Mouse (Mus musculus): Measurements from ENCODE around the gene Nags. TPM values are rescaled to one million over a fixed set of nuclear protein-coding genes. Genes with fewer than 3 reads are reported as not detected.

The Nags gene
- polyA plus RNA-seq (2012; fragmentation: generic; extraction: Trizol): not detected

DNA sequence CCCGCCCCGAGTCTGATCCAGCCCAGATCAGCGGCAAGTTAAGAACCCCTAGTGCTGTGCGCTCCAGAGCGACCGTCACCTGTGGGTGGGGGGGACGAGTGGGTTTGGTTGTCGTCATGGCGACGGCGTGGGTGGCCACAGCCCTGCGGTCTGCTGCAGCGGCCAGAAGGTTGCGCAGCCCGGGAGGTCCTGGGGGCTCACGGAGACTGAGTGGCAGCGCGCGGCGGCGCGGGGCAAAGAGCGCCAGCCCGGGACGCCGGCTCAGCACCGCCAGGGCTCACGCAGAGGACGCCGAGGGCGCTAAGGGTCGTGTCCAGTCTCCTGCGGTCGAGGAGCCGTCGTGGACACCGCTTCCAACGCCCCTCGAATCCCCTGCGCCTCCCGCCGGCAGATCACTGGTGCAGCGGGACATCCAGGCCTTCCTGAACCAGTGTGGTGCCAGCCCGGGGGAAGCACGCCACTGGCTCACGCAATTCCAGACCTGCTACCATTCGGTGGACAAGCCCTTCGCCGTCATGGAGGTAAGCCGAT, at the start of gene Nags:
Gene Nags (plus strand): TSS at position 43 of the 531 bp plus-strand sequence.
- TF ChIP-seq POLR2A (IDR thresholded peaks at IDR 0.05; ENCODE audit: insufficient read length, low read depth): no peak
- no peak for TF ChIP-seq TCF12 (IDR thresholded peaks at IDR 0.05; ENCODE audit: insufficient read depth, poor library complexity, severe bottlenecking)
- TF ChIP-seq SRF (IDR thresholded peaks at IDR 0.05; ENCODE audit: control insufficient read depth, insufficient read length, low read depth): no peak
- no peak for TF ChIP-seq TCF3 (IDR thresholded peaks at IDR 0.05; ENCODE audit: insufficient read length, low read depth)
- TF ChIP-seq MAX (IDR thresholded peaks at IDR 0.05; ENCODE audit: low read depth): no peak
- TF ChIP-seq REST (IDR thresholded peaks at IDR 0.05; ENCODE audit: insufficient read depth, insufficient read length): no peak
- no peak for TF ChIP-seq POLR2AphosphoS2 (IDR thresholded peaks at IDR 0.05; ENCODE audit: insufficient read length, low read depth)
- TF ChIP-seq E2F4 (IDR thresholded peaks at IDR 0.05; ENCODE audit: insufficient read depth): no peak

DNA sequence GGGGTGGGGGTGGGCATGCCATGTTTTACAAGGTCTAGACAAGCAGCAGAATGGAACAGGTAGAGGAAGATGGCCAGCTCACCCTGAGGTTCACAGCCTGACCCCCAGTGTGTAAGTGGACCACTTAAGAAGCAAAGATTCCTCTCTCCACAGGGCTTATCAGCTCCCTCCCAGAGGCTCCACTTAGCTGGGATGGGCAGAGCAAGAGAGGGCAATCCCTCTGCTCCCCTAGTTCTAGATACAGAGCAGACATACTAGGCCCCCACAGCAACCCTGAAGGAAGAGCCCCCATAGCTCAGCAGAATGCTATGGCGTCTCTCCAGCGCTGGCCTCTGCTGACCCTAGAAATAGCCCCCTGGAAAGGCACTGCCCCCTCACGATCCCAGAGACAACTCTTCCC, 49.6 kb upstream of the Nags start:
- Histone ChIP-seq H3K36me3 (ENCODE audit: control insufficient read depth, insufficient read depth) (no peaks in the 10 kb centered on the region), H3K4me3 (no peak overlapping the region), H3ac (ENCODE audit: control insufficient read depth, insufficient read length) (no peak overlapping the region), H3K79me2 (ENCODE audit: control insufficient read depth, insufficient read depth) (no peaks in the 10 kb centered on the region), H3K27me3 (ENCODE audit: control insufficient read depth, insufficient read depth, insufficient read length) (peaks cover 84% of the 10 kb centered on the region), H3K4me2 (ENCODE audit: low read depth) (no peak overlapping the region)
- TF ChIP-seq MYOD1 (IDR thresholded peaks at IDR 0.05; ENCODE audit: control insufficient read depth in 1 of 3, insufficient read length in 2 of 3, low read depth in 2 of 3) (no peak), TCF3 (IDR thresholded peaks at IDR 0.05; ENCODE audit: insufficient read length, low read depth) (no peak), SRF (IDR thresholded peaks at IDR 0.05; ENCODE audit: control insufficient read depth, insufficient read length, low read depth) (no peak), MAX (IDR thresholded peaks at IDR 0.05; ENCODE audit: low read depth) (no peak), REST (IDR thresholded peaks at IDR 0.05; ENCODE audit: insufficient read depth, insufficient read length) (no peak)

More for the DNA sequence above, at the start of gene Nags:
- Histone ChIP-seq H3K36me3 (ENCODE audit: control insufficient read depth, insufficient read depth) (no peaks in the 10 kb centered on the region), H3K79me2 (ENCODE audit: control insufficient read depth, insufficient read depth) (no peaks in the 10 kb centered on the region), H3ac (ENCODE audit: control insufficient read depth, insufficient read length) (no peak within 1 kb of the TSS), H3K27me3 (ENCODE audit: control insufficient read depth, insufficient read depth, insufficient read length) (peaks cover 30% of the 10 kb centered on the region), H3K4me2 (ENCODE audit: low read depth) (no peak within 1 kb of the TSS), H3K4me3 (no peak within 1 kb of the TSS)

DNA sequence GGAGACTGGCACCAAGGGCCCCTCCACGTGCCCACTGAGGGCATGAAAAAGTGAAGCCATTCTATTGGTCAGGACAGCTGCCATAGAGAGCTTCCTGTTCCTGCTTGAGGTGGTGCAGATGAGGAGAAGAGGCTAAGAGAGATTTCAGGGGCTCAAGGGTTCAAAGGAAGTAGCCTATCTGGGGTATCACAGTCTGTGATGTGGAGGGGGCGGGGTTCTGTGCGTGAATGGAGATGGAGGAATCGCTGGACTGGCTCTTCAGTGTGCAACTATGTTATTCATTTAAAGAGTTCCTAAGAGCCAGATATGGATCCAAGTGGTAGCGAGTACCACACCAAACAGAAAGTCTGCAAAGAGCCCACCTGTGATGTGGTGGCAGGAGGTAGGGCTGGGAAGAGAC, 48.9 kb upstream of the Nags start:
- no peaks in the 10 kb centered on the region for H3K79me2 ChIP-seq (ENCODE audit: control insufficient read depth, insufficient read depth)
- no peak for TF ChIP-seq POLR2AphosphoS2 (IDR thresholded peaks at IDR 0.05; ENCODE audit: insufficient read length, low read depth)
- no peak for TF ChIP-seq MAX (IDR thresholded peaks at IDR 0.05; ENCODE audit: low read depth)
- no peak for TF ChIP-seq POLR2A (IDR thresholded peaks at IDR 0.05; ENCODE audit: insufficient read length, low read depth)
- no peak for TF ChIP-seq TCF3 (IDR thresholded peaks at IDR 0.05; ENCODE audit: insufficient read length, low read depth)
- no peak for TF ChIP-seq MYOD1 (IDR thresholded peaks at IDR 0.05; ENCODE audit: control insufficient read depth in 1 of 3, insufficient read length in 2 of 3, low read depth in 2 of 3)
- no peak for TF ChIP-seq SRF (IDR thresholded peaks at IDR 0.05; ENCODE audit: control insufficient read depth, insufficient read length, low read depth)
- TF ChIP-seq E2F4 (IDR thresholded peaks at IDR 0.05; ENCODE audit: insufficient read depth): no peak
- TF ChIP-seq MYOG (IDR thresholded peaks at IDR 0.05; ENCODE audit: control insufficient read depth in 1 of 3, insufficient read depth in 1 of 3, insufficient read length in 2 of 3, low read depth in 2 of 3): no peak
- TF ChIP-seq CEBPB (IDR thresholded peaks at IDR 0.05; ENCODE audit: insufficient read depth, poor library complexity, severe bottlenecking): no peak
- no peak for TF ChIP-seq REST (IDR thresholded peaks at IDR 0.05; ENCODE audit: insufficient read depth, insufficient read length)
- H3K4me2 ChIP-seq (ENCODE audit: low read depth): peak overlapping the region; percentile 56
- no peak overlapping the region for H3K4me3 ChIP-seq
- H3ac ChIP-seq (ENCODE audit: control insufficient read depth, insufficient read length): no peak overlapping the region
- peaks cover 91% of the 10 kb centered on the region for H3K27me3 ChIP-seq (ENCODE audit: control insufficient read depth, insufficient read depth, insufficient read length)
- H3K36me3 ChIP-seq (ENCODE audit: control insufficient read depth, insufficient read depth): no peaks in the 10 kb centered on the region

DNA sequence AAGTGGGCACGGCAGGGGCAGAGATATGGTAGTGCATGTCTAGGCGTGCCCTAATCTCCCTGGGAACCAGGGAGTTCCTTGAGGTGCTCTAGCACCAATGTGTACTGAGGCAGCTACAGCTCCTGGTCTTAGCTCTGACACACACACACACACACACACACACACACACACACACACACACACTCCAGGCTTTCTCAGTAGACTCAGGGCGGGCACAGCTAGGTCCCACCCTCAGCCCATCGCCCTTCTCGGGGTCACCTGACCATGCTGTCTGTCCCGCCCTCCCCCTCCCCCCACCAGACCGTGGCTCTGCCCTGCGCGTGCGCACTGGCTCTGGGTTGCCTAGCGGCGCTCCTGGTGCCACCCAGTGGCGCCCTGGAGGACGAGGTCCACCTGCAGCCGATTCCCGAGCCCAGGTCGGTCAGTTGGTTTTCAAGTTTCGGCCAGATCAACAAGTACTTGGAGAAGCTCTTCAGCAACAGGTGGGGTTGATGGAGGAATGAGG, 48.4 kb upstream of the Nags start:
- Histone ChIP-seq H3K36me3 (ENCODE audit: control insufficient read depth, insufficient read depth) (no peaks in the 10 kb centered on the region), H3K4me3 (no peak overlapping the region), H3K27me3 (ENCODE audit: control insufficient read depth, insufficient read depth, insufficient read length) (peaks cover 96% of the 10 kb centered on the region), H3ac (ENCODE audit: control insufficient read depth, insufficient read length) (no peak overlapping the region), H3K4me2 (ENCODE audit: low read depth) (peak overlapping the region; percentile 56), H3K79me2 (ENCODE audit: control insufficient read depth, insufficient read depth) (no peaks in the 10 kb centered on the region)
- TF ChIP-seq POLR2A (IDR thresholded peaks at IDR 0.05; ENCODE audit: insufficient read length, low read depth) (no peak), TCF3 (IDR thresholded peaks at IDR 0.05; ENCODE audit: insufficient read length, low read depth) (no peak)

DNA sequence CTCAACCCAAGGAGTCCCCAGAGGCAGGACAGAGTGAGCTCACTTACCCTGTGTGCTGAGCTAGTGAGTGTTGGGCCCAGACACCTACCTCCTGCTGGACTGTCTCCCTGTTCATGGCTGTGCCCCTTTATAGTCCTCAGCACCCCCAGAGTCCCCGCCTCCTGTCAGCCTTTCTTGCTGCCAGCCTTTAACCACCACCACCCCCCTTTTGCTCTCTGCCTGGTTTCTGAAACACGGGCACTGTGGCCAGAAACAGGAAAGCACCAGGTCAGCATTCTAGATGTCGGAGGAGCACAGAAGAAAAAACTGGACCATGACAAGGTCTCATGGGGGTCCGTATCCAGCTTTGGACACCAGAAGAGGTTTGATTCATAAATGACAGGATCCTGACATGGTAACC, 44.1 kb upstream of the Nags start, which contains the start of gene Ppy:
Gene Ppy (minus strand): TSS at position 101 of the 400 bp plus-strand sequence.
- Histone ChIP-seq H3K27me3 (ENCODE audit: control insufficient read depth, insufficient read depth, insufficient read length) (peaks cover 89% of the 10 kb centered on the region), H3K4me3 (no peak within 1 kb of the TSS), H3ac (ENCODE audit: control insufficient read depth, insufficient read length) (no peak within 1 kb of the TSS), H3K36me3 (ENCODE audit: control insufficient read depth, insufficient read depth) (no peaks in the 10 kb centered on the region), H3K79me2 (ENCODE audit: control insufficient read depth, insufficient read depth) (no peaks in the 10 kb centered on the region), H3K4me2 (ENCODE audit: low read depth) (no peak within 1 kb of the TSS)
- TF ChIP-seq SRF (IDR thresholded peaks at IDR 0.05; ENCODE audit: control insufficient read depth, insufficient read length, low read depth) (no peak), TCF12 (IDR thresholded peaks at IDR 0.05; ENCODE audit: insufficient read depth, poor library complexity, severe bottlenecking) (no peak), MYOG (IDR thresholded peaks at IDR 0.05; ENCODE audit: control insufficient read depth in 1 of 3, insufficient read depth in 1 of 3, insufficient read length in 2 of 3, low read depth in 2 of 3) (no peak), USF1 (IDR thresholded peaks at IDR 0.05; ENCODE audit: low read depth) (no peak), TCF3 (IDR thresholded peaks at IDR 0.05; ENCODE audit: insufficient read length, low read depth) (no peak), POLR2AphosphoS2 (IDR thresholded peaks at IDR 0.05; ENCODE audit: insufficient read length, low read depth) (no peak), MYOD1 (IDR thresholded peaks at IDR 0.05; ENCODE audit: control insufficient read depth in 1 of 3, insufficient read length in 2 of 3, low read depth in 2 of 3) (no peak), POLR2A (IDR thresholded peaks at IDR 0.05; ENCODE audit: insufficient read length, low read depth) (no peak), E2F4 (IDR thresholded peaks at IDR 0.05; ENCODE audit: insufficient read depth) (no peak), REST (IDR thresholded peaks at IDR 0.05; ENCODE audit: insufficient read depth, insufficient read length) (no peak), MAX (IDR thresholded peaks at IDR 0.05; ENCODE audit: low read depth) (no peak), CEBPB (IDR thresholded peaks at IDR 0.05; ENCODE audit: insufficient read depth, poor library complexity, severe bottlenecking) (no peak)

Data from myocyte (in vitro differentiated cells).